Mouse (Mus musculus): ENCODE measurements around the gene Mrgpra6.

Mrgpra6 gene

GRCm38 (mm10) chr7:47204830-47205229 lies at the start of gene Mrgpra6:
TSS of gene Mrgpra6 (minus strand) at chr7:47204920.
- DNase-seq = no peak

GRCm38 (mm10) chr7:47252770-47253169 lies 48.0 kb upstream of the Mrgpra6 start, which contains the start of gene Mrgpra9:
TSS of gene Mrgpra9 (minus strand) at chr7:47252848.
- no peak for DNase-seq

DNA sequence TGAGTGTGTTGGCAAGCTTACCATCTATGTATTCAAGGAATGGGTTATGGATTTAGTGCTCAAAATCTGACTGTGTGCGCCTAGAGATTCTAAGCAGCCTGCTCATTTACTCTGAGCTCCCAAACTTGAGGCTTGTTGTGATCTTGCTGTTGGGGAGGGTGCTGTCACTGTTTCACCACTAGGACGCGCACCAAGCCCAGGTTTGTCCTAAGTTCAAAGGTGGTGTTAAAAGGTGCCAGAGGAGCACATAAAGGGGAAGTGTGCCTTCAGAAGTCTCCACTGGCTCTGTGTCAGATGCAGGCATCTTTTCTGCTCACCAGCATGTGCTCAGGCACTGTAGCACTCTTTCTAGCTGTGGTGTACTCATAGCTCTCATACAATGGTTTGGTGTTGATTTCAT lies 39.9 kb upstream of the Mrgpra6 start:
- no peak for DNase-seq

DNA sequence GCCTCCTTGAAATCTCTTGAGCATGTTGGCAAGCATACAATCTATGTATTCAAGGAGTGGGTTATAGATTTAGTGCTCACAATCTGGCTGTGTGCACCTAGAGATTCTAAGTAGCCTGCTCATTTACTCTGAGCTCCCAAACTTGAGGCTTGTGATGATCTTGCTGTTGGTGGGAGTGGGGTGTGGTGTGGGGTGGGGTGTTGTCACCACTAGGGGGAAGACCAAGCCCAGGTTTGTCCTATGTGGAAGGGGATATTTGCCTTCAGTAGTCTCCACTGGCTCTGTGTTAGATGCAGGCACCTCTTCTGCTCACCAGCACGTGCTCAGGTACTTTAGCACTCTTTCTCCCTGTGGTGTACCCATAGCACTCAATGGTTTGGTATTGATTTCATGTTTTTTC lies 9.4 kb downstream of the Mrgpra6 start:
- no peak for DNase-seq

- no peak for DNase-seq
Measured at GRCm38 (mm10) chr7:47170814-47171213, 33.9 kb downstream of the Mrgpra6 start.

DNA sequence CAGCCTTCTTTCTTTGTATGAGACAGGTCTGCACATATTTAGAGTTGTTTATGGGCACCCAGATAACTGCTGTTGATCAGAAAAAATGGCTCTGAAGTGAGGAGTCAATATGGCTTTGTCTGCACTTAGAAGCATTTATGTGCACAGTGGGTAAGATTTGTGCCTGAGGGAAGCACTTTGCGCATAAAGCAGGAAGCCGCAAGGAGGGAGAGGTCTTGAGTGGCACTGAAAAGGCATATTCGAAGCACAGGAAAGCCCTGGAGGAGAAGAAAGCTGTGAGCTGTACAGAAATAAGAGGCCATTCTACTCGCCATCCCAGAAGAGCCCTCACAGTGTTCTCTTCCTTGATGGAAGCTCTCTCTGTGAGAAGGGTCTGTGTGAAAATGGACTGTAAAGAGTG lies 39.7 kb downstream of the Mrgpra6 start:
- no peak for DNase-seq

- no peak for DNase-seq
Measured at GRCm38 (mm10) chr7:47163203-47163602, 41.5 kb downstream of the Mrgpra6 start.

- no peak for DNase-seq
Measured at GRCm38 (mm10) chr7:47158451-47158850, 46.3 kb downstream of the Mrgpra6 start.

DNA sequence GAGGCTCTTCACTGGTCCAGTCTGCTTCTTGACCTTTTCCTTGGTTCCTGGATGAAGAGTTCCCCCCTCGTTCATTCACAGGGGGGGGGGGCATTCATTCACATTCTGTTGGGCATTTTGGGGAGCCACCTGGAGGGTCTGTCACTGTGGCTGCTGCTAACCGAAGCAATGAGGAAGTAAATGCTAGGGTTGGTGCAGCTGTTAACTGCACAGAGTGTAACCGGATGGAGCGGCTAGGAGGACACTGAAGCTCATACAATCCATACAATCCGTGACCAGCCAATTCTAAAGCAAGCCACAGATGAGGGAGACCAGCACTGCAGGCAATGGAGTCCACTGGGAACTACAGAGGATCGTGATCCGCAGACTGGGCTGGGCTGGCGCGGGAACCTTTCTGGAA lies 47.0 kb downstream of the Mrgpra6 start:
- DNase-seq = no peak

- DNase-seq = no peak
Measured at GRCm38 (mm10) chr7:47155849-47156248, 48.9 kb downstream of the Mrgpra6 start.

DNA sequence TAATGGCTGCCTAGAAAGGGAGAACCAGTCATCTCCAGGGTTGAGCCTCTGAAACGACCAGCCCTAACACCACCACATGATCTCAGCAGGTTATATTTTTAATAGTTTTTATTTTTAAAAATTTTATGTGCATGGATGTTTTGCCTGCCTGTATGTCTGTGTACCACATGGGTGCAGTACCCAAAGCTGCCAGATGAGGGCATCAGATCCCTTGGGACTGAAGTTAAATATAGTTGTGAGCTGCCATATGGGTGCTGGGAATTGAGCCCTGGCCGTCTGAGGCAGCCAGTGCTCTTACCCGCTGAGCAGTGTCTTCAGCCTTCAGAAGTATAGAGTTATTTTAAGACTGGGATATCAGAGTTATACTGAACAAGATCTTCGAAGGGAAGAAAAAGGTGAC lies 49.3 kb downstream of the Mrgpra6 start:
- DNase-seq = no peak

DNA sequence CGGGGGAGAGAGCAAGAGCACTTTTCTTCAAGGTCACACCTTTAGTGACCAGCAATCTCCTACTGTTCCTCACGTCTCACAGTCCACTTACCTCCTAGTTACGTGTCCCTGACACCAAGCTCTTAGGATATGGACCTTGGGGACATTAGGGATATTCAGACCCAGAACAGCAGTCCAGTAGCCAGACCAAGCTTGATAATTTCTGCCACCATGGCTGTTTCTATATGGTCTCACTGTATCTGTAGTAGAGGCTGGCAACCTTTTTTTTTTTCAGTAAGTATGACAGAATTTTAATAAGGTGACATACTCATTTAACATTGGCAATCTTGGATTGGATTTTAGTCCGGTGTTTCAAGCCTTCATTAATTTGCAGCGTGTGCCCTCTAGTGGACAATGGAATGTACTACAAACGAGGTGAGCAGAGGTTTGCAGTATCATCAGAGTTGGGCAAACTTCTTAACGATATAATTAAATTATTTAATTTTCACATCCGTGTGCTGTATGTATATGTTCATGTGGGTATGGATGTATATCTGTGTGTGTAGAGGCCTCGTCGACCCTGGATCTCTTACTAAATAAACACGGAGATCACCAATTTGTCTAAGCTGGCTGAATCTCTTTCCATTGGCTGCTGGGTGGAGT lies 54.2 kb downstream of the Mrgpra6 start:
- DNase-seq = peak; percentile 47

DNA sequence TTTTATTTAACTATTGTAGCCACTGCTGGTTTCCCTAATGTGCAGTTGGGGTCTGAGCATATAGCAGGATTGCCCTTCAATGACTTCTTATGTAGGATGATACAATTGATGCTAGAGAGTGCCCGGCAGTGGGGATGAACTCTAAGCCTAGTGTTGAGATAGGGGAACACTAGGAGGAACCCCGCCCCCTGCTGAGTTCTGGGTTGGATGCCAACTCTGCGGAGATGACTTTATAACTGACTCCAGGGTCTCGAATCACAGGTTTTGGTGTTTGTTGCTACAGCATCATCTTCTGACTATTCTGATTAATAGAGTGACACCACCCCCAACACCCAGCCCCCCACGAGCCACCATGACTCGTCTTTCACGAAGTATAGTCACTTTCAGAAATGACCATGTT lies 56.4 kb downstream of the Mrgpra6 start:
- no peak for DNase-seq

DNA sequence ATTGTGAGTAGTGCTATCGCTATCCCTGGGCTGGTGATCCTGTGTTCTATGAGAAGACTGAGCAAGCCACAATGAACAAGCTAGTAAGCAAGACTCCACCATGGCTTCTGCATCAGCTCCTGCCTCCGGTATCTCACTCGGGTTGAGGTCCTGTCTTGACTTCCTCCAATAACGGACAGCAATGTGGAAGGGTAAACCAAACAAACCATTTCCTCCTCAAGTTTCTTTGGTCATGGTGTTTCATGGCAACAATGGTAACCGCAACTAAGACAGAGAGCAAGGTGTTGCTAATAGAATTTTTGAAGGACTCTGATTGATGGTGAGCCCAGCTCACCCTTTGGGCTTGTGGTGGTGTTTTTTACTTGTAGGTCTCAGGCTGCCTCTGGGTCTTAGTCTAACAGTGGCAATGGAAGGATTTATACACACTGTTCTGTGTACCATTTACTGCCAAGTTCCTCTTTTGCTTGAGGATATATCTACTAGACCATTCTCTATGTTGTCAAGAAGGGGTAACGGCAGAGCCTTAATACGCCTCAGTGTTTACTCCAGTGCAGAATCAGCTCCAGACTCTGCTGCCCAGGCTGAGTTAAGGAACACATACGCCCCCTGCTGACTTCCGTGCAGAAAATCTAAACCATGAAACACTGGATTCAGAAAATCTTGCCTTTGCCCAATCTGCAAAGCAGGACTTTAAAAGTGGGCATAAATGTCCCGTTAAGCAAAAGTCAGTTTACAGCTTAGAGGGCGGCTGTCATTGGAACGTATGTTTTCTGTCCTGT lies 58.5 kb downstream of the Mrgpra6 start:
- peak; percentile 24 for DNase-seq

DNA sequence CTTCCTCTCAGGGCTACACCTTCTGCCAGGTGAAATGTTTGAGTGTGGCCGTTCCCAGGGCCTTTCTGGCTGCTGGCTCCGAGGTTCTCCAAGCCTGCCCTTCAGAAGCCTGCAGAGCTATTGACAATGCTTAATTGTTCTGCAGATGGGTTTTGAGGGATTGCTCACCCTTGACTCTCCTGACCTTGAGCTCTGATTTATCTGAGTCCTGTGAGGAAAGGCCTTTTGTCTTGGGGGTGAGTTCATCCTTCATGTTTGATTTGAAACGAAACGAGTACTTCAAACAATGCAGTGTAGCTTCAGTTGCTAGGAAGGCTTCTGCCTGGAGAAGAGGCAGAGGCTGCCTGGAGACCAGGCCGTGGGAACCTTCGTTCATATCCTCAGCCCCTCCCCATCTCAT lies 60.4 kb downstream of the Mrgpra6 start:
- no peak for DNase-seq

DNA sequence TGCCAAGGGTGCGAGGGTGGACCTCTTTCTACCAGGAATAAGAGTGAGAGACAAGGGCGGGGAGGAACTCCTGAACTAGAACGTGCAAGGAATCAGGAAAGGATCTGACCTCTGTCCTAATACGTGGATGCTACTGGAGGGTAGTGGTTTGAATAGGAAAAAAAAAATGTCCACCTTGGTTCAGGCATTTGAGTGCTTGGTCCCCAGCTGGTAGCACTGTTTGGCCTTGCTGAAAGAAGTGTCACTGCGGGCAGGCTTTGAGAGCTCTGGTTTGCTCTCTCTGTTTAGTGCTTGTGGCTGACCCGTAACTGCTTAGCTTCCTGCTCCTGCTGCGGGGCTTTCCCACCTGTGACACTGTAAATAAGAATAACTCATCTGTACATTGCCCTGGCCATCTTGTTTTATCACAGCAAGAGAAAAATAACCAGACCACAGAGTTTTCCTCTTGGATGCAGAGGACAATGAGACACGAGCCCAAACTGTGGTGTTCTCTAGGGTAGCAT lies 64.8 kb downstream of the Mrgpra6 start:
- no peak for DNase-seq
